Mouse (Mus musculus): ENCODE data around the gene Ptpn5.

Gene Ptpn5

GRCm38 (mm10) chr7:47133331-47133730 lies at the start of gene Ptpn5:
Gene Ptpn5, minus strand, starts transcription at chr7:47133684.
- in situ Hi-C loops (cut with MboI, MseI): no loop called here

GRCm38 (mm10) chr7:47170814-47171213 lies 37.3 kb upstream of the Ptpn5 start:
- in situ Hi-C loops (cut with MboI, MseI): no loop called here

- in situ Hi-C loops (cut with MboI, MseI): no loop called here
Observed at GRCm38 (mm10) chr7:47165028-47165427, 31.5 kb upstream of the Ptpn5 start.

- in situ Hi-C loops (cut with MboI, MseI): no loop called here
Observed at GRCm38 (mm10) chr7:47163203-47163602, 29.7 kb upstream of the Ptpn5 start.

- in situ Hi-C loops (cut with MboI, MseI): no loop called here
Observed at GRCm38 (mm10) chr7:47158451-47158850, 25.0 kb upstream of the Ptpn5 start.

GRCm38 (mm10) chr7:47157743-47158142 lies 24.3 kb upstream of the Ptpn5 start:
- in situ Hi-C loops (cut with MboI, MseI): no loop called here

GRCm38 (mm10) chr7:47155849-47156248 lies 22.4 kb upstream of the Ptpn5 start:
- in situ Hi-C loops (cut with MboI, MseI): no loop called here

- in situ Hi-C loops (cut with MboI, MseI): no loop called here
Observed at GRCm38 (mm10) chr7:47155396-47155795, 21.9 kb upstream of the Ptpn5 start.

- in situ Hi-C loops (cut with MboI, MseI): no loop called here
Observed at GRCm38 (mm10) chr7:47150420-47151061, 17.1 kb upstream of the Ptpn5 start.

GRCm38 (mm10) chr7:47148298-47148697 lies 14.8 kb upstream of the Ptpn5 start:
- in situ Hi-C loops (cut with MboI, MseI): loop anchor here (5.0 kb wide), 1 partner anchor 186 kb away; no protein-coding TSS in a partner anchor

GRCm38 (mm10) chr7:47146034-47146812 lies 12.7 kb upstream of the Ptpn5 start:
- in situ Hi-C loops (cut with MboI, MseI): loop anchor here (5.0 kb wide), 1 partner anchor 184 kb away; no protein-coding TSS in a partner anchor

- in situ Hi-C loops (cut with MboI, MseI): loop anchor here (5.0 kb wide), 1 partner anchor 122 kb away; no protein-coding TSS in a partner anchor
Observed at GRCm38 (mm10) chr7:47144299-47144698, 10.8 kb upstream of the Ptpn5 start.

- in situ Hi-C loops (cut with MboI, MseI): loop anchor here (5.0 kb wide), 2 partner anchors 58 to 118 kb away; no protein-coding TSS in a partner anchor
Observed at GRCm38 (mm10) chr7:47139823-47140325, 6.4 kb upstream of the Ptpn5 start.

- in situ Hi-C loops (cut with MboI, MseI): no loop called here
Observed at GRCm38 (mm10) chr7:47134570-47134969, 1.1 kb upstream of the Ptpn5 start.

- in situ Hi-C loops (cut with MboI, MseI): no loop called here
Observed at GRCm38 (mm10) chr7:47132931-47133260, 588 bp downstream of the Ptpn5 start.

- in situ Hi-C loops (cut with MboI, MseI): no loop called here
Observed at GRCm38 (mm10) chr7:47132180-47132930, 1.1 kb downstream of the Ptpn5 start.

- in situ Hi-C loops (cut with MboI, MseI): no loop called here
Observed at GRCm38 (mm10) chr7:47131840-47132179, 1.7 kb downstream of the Ptpn5 start.

- in situ Hi-C loops (cut with MboI, MseI): no loop called here
Observed at GRCm38 (mm10) chr7:47131258-47131657, 2.2 kb downstream of the Ptpn5 start.

- in situ Hi-C loops (cut with MboI, MseI): no loop called here
Observed at GRCm38 (mm10) chr7:47122026-47122425, 11.5 kb downstream of the Ptpn5 start.

- in situ Hi-C loops (cut with MboI, MseI): no loop called here
Observed at GRCm38 (mm10) chr7:47116666-47117065, 16.8 kb downstream of the Ptpn5 start.

GRCm38 (mm10) chr7:47115491-47115890 lies 18.0 kb downstream of the Ptpn5 start:
- in situ Hi-C loops (cut with MboI, MseI): no loop called here

- in situ Hi-C loops (cut with MboI, MseI): no loop called here
Observed at GRCm38 (mm10) chr7:47113383-47113782, 20.1 kb downstream of the Ptpn5 start.

All from T-helper 1 cell (primary cell).